Mouse (Mus musculus): Measurements from ENCODE around the gene Ccdc191.

DNA sequence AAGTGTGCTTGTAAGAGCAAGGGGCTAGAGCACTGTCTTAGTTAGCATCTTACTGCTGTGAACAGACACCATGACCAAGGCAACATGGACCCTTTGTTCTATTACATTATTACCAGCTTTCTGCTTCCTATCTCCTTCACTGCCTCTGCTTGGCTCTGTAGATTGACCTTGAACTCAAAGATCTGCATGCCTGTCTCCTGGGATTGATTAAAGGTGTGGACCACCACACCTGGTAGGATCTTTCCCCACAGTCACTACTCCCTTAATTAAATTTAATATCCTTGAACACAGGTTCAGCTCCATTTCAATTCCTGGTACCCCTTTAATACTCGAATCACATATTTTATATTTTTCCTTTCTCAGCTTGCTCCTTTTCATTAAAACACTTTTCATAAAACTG, 36.2 kb downstream of the Ccdc191 start:
- TF ChIP-seq GATA1 (IDR thresholded peaks at IDR 0.05; ENCODE audit: low read length): no peak
- no peak for TF ChIP-seq TAL1 (IDR thresholded peaks at IDR 0.05; ENCODE audit: low read length)
